Mouse (Mus musculus) mature B cell (primary cell): ENCODE results near the gene Rhox4f.
"Not testable (repeated sequence)": the region's sequence is repeated elsewhere in the genome, so short reads cannot be mapped to it uniquely, and the experiment has no call there.

ENCODE experiments used
- in situ Hi-C: fragments of 300-500 bp; cut with MboI; formaldehyde crosslinking; loops from 2 replicates; pipeline ENCODE4 v1.14.3; 2019

Rhox4f gene

DNA sequence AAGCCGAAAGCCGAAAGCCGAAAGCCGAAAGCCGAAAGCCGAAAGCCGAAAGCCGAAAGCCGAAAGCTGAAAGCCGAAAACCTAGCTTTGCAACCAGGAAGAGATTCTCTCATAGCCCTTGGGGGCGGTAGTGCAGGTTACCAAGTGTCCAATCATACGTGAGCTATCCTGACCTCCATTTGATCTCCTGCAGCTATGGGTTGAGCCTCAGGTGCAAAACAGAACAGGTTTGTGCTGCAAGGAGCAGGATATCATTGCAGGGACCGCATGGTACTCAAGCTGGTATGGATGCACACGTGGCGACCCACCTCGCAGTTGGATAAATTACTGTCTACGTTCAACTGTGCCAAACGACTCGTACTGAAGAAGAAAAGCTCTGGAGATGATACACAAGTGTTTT, at the start of gene Rhox4f:
TSS of gene Rhox4f (minus strand) at position 101 of the 400 bp plus-strand sequence.
- in situ Hi-C loops: not testable (repeated sequence)

DNA sequence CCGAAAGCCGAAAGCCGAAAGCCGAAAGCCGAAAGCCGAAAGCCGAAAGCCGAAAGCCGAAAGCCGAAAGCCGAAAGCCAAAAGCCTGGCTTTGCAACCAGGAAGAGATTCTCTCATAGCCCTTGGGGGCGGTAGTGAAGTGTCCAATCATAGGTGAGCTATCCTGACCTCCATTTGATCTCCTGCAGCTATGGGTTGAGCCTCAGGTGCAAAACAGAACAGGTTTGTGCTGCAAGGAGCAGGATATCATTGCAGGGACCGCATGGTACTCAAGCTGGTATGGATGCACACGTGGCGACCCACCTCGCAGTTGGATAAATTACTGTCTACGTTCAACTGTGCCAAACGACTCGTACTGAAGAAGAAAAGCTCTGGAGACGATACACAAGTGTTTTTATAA, 43.7 kb upstream of the Rhox4f start, which contains the start of gene Rhox4g:
TSS of gene Rhox4g (minus strand) at position 101 of the 400 bp plus-strand sequence.
- in situ Hi-C loops: not testable (repeated sequence)

GRCm38 (mm10) chrX:37643370-37643769, 35.9 kb upstream of the Rhox4f start, which contains the start of gene Rhox2g:
Rhox2g (minus strand) TSS chrX:37643470.
- in situ Hi-C loops: not testable (repeated sequence)

- in situ Hi-C loops: not testable (repeated sequence)
Measured at GRCm38 (mm10) chrX:37628512-37628911, 21.0 kb upstream of the Rhox4f start, which contains the start of gene Rhox3g. Rhox3g (minus strand) TSS chrX:37628612.

- in situ Hi-C loops: not testable (repeated sequence)
Measured at GRCm38 (mm10) chrX:37580692-37581091, 26.8 kb downstream of the Rhox4f start, which contains the start of gene Rhox3f. Rhox3f (plus strand) TSS chrX:37580992.

GRCm38 (mm10) chrX:37572638-37573037, 34.9 kb downstream of the Rhox4f start:
- in situ Hi-C loops: not testable (repeated sequence)

- in situ Hi-C loops: not testable (repeated sequence)
Measured at GRCm38 (mm10) chrX:37571105-37571504, 36.4 kb downstream of the Rhox4f start, which contains the start of gene Rhox2f. Rhox2f (plus strand) TSS chrX:37571405.

- in situ Hi-C loops: not testable (repeated sequence)
Measured at GRCm38 (mm10) chrX:37557112-37557511, 50.4 kb downstream of the Rhox4f start, which contains the start of gene Rhox4e. Rhox4e (plus strand) TSS chrX:37557412.
